8 mouse cellular contexts compared by ENCODE assay signal in genomic region chr9:67839981-67840859, GRCm38 (mm10). TPM values are rescaled to one million over a fixed set of nuclear protein-coding genes. Genes with fewer than 3 reads are reported as not detected.
A peak's percentile ranks its signal among the peaks of the same experiment; 100 is the strongest.
DNase-seq lines count a peak whose midpoint lies in the region; ATAC-seq lines count a peak whose summit lies in the region.

TSS of gene Vps13c (plus strand) at chr9:67840396.

- H3K9ac ChIP-seq in hindbrain, embryonic 16.5 days (ENCODE audit: low read depth, low read length), result peak within 1 kb of the TSS; percentile 90

- H3K4me2 ChIP-seq in hindbrain, embryonic 16.5 days (ENCODE audit: low read length), result peak within 1 kb of the TSS; percentile 90

- H3K4me1 ChIP-seq in hindbrain, embryonic 16.5 days (ENCODE audit: control insufficient read depth, insufficient read depth, low read depth, low read length), result peaks cover 5% of the 10 kb centered on the region
- peaks cover 44% of the 10 kb centered on the region for H3K4me1 ChIP-seq in megakaryocyte, embryonic 14.5 days

- DNase-seq in ZHBTc4 (ENCODE audit: low read depth, low spot score), result peak; percentile 85
- DNase-seq in cerebellum, postnatal 36 days, result peak; percentile 78 to 82
- DNase-seq in gastrocnemius, adult 18-20 months (ENCODE audit: low spot score), result peak; percentile 79
- DNase-seq in left cerebral cortex, adult 9 months (ENCODE audit: low spot score in 2 of 2), result peak; percentile 59 to 78
- peak; percentile 89 to 91 for DNase-seq in right cerebral cortex, postnatal 10 days (ENCODE audit: low spot score in 2 of 2)
- peak; percentile 60 to 80 for DNase-seq in urinary bladder, postnatal 36 days (ENCODE audit: low spot score in 2 of 2)

- H3K36me3 ChIP-seq in hindbrain, embryonic 16.5 days (ENCODE audit: control insufficient read depth, insufficient read depth, low read length), result no peaks in the 10 kb centered on the region
- H3K36me3 ChIP-seq in megakaryocyte, embryonic 14.5 days (replicated peaks; ENCODE audit: low read length), result no peaks in the 10 kb centered on the region

- under 1% methylated on average over 39 of the region's 53 CpGs for WGBS in hindbrain, embryonic 16.5 days

- peak within 1 kb of the TSS; percentile 82 for H3K4me3 ChIP-seq in hindbrain, embryonic 16.5 days (ENCODE audit: low read length)
- peak within 1 kb of the TSS; percentile 99 for H3K4me3 ChIP-seq in megakaryocyte, embryonic 14.5 days (replicated peaks)

- peak; percentile 99 for ATAC-seq in hindbrain, embryonic 16.5 days

- no peaks in the 10 kb centered on the region for H3K9me3 ChIP-seq in hindbrain, embryonic 16.5 days (ENCODE audit: control insufficient read depth, low read length)
- no peaks in the 10 kb centered on the region for H3K9me3 ChIP-seq in megakaryocyte, embryonic 14.5 days

- peak within 1 kb of the TSS; percentile 88 for H3K27ac ChIP-seq in hindbrain, embryonic 16.5 days (ENCODE audit: low read depth, low read length)

- no peaks in the 10 kb centered on the region for H3K27me3 ChIP-seq in hindbrain, embryonic 16.5 days (replicated peaks; ENCODE audit: control insufficient read depth, insufficient read depth, low read length)
- peaks cover 3% of the 10 kb centered on the region for H3K27me3 ChIP-seq in megakaryocyte, embryonic 14.5 days (replicated peaks)

RNA-seq across cellular contexts. Expression of gene Vps13c, which starts in this region (rescaled TPM):
- total RNA-seq in gastrocnemius, adult 18-20 months (2021), result 10 to 100 TPM; 25.8 to 26.2 TPM
- polyA plus RNA-seq in hindbrain, embryonic 16.5 days (2015; fragmentation: Nextera tagmentation; extraction: Ambion mirVana), result 8.1 and 9.3 TPM in 2 replicates
- polyA plus RNA-seq in megakaryocyte, embryonic 14.5 days (2012; ENCODE audit: insufficient read depth, low replicate concordance), result 0.23 and 2.4 TPM in 2 replicates

Comparison
In these comparisons a context has a peak if more than half of its experiments do, and no peak if none do; other contexts are left out.
1. Peak in every context shown above with its lines: DNase-seq, ATAC-seq, H3K4me3 ChIP-seq and H3K27ac ChIP-seq.